Mouse (Mus musculus) kidney, adult 2 months (tissue): ENCODE measurements around the gene Cdh18.

ENCODE experiments used
- CTCF ChIP-seq: fragments of 200-500 bp; conservative IDR thresholded peaks from 2 replicates; pipeline ENCODE4 v1.5.1; 2011; ENCODE audit warnings: low read depth, mild to moderate bottlenecking, control low read depth, low read length, moderate library complexity, mixed read lengths; ENCODE audit not compliant: insufficient read depth, insufficient read length
- POLR2A ChIP-seq: fragments of 200-500 bp; IDR thresholded peaks from one replicate; pipeline ENCODE4 v1.6.1; 2011; ENCODE audit warnings: low read depth, low read length, control low read depth

GRCm38 (mm10) chr15:23052006-23052405 lies 503.2 kb downstream of the Cdh18 start:
- TF ChIP-seq CTCF (no peak), POLR2A (no peak)
